8 mouse cellular contexts compared by ENCODE assay signal in the genomic region with DNA sequence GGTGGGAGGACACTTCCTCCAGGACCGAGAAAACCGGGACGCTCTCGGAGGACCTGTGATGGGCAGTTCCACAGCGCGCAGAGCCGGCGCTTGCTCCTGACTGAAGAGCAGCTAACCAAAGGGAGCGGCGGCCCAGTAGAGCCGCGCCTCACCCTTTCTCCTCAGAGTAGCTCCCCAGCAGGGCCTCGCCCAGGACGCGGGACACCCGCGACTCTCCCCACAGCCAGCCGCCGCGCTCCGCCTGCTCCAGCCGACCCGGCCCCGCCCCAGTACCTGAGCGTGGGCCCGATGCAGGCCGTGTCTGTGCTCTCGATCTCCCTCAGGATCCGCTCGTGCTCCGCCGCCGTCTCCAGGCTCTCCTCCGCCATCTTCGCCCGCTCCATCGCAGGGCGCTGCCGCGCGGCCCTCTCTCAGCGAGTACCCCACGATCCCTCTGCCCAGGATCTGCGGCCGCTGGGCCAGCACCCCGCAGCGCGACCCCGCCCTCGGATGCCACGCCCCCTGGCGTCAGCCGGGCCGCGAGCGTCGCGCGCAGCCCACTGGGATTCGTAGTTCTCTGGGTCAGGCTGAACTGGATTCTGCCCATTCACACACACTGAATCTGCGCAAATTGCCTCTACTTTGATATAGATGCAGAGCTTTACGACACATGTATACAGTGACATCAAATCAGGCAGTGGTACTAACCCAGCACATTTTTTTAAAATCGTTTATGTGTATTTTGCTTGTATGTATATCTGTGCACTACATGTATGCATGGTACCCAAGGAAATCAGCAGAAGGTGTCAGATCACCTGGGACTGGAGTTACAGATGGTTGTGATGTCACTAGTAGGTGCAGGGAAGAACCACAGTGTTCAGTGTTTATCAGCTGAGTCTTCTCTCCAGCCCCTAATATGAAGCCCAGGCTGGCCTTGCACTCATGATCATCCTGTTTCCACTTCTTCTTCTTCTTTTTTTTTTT. TPM values are rescaled to one million over a fixed set of nuclear protein-coding genes. Genes with fewer than 3 reads are reported as not detected.
DNase-seq lines count a peak whose midpoint lies in the region; ATAC-seq lines count a peak whose summit lies in the region.

Gene Exoc6b, minus strand, starts transcription at position 491 of the 963 bp plus-strand sequence.

- DNase-seq in NIH3T3 (ENCODE audit: low read depth): peak; percentile 93
- peak; percentile 94 to 95 for DNase-seq in cerebellum, postnatal 10 days
- peak; percentile 65 to 82 for DNase-seq in frontal cortex, postnatal 14 days (ENCODE audit: low spot score in 2 of 2)
- DNase-seq in layer of hippocampus, postnatal 36 days: peak; percentile 88 to 92
- DNase-seq in lung, postnatal 36 days: peak; percentile 89
- DNase-seq in retina, postnatal 1 day: peak; percentile 88
- DNase-seq in urinary bladder, adult 18-20 months (ENCODE audit: low spot score in 2 of 2): peak; percentile 82 to 96

- peak; percentile 93 for ATAC-seq in hindbrain, embryonic 13.5 days (ENCODE audit: low FRiP score)

- H3K9me3 ChIP-seq in hindbrain, embryonic 13.5 days: no peaks in the 10 kb centered on the region

- no peaks in the 10 kb centered on the region for H3K36me3 ChIP-seq in hindbrain, embryonic 13.5 days

- H3K9ac ChIP-seq in hindbrain, embryonic 13.5 days: peak within 1 kb of the TSS; percentile 88

- 1% methylated on average over 53 of the region's 63 CpGs for WGBS in hindbrain, embryonic 13.5 days

- peak within 1 kb of the TSS; percentile 85 for H3K27ac ChIP-seq in hindbrain, embryonic 13.5 days

- H3K4me2 ChIP-seq in hindbrain, embryonic 13.5 days: peak within 1 kb of the TSS; percentile 76

- 0 out of 2 replicates have a peak, but pooled peaks cover 8% of the 10 kb centered on the region for H3K27me3 ChIP-seq in hindbrain, embryonic 13.5 days

- H3K4me3 ChIP-seq in hindbrain, embryonic 13.5 days: peak within 1 kb of the TSS; percentile 71

- H3K4me1 ChIP-seq in hindbrain, embryonic 13.5 days (replicated peaks): peaks cover 23% of the 10 kb centered on the region

RNA-seq across cellular contexts. Expression of gene Exoc6b, which starts in this region (rescaled TPM):
- 47.7 and 52.1 TPM in 2 replicates for polyA plus RNA-seq in hindbrain, embryonic 13.5 days (2015; fragmentation: Nextera tagmentation; extraction: Ambion mirVana)
- 100 to 1,000 TPM; 133 to 143 TPM for total RNA-seq in layer of hippocampus, postnatal 36 days (2021)

Comparison
In these comparisons a context has a peak if more than half of its experiments do, and no peak if none do; other contexts are left out.
1. Peak in every context shown above with its lines: DNase-seq, ATAC-seq, H3K4me3 ChIP-seq and H3K27ac ChIP-seq.